Mouse (Mus musculus) adrenal gland, postnatal 36 days (tissue): ENCODE data around the gene Alpk1. TPM values are rescaled to one million over a fixed set of nuclear protein-coding genes. Genes with fewer than 3 reads are reported as not detected.

ENCODE experiments used
- DNase-seq, 2 experiments: peaks; one replicate each; pipeline ENCODE4 v3.0.0; 2021; ENCODE audit warnings: mixed read lengths in 1 of 2
- total RNA-seq, 2 experiments: library from RNA; stranded (reverse); gene quantifications; 2 replicates each; pipeline ENCODE4 v1.2.3; 2021

The Alpk1 gene
- total RNA-seq, 2 experiments from 2014 or later = 9.4 to 12.7 TPM

- DNase-seq = no peak
These were observed 150.1 kb downstream of the Alpk1 start for GRCm38 (mm10) chr3:127630190-127630589.

- no peak for DNase-seq
These were observed 151.8 kb downstream of the Alpk1 start for GRCm38 (mm10) chr3:127628311-127629184.

GRCm38 (mm10) chr3:127627956-127628310, 152.4 kb downstream of the Alpk1 start:
- no peak for DNase-seq

- DNase-seq = no peak
These were observed 153.0 kb downstream of the Alpk1 start for GRCm38 (mm10) chr3:127627151-127627955.

GRCm38 (mm10) chr3:127626524-127626923, 153.8 kb downstream of the Alpk1 start:
- DNase-seq = no peak

- peak; percentile 28 to 35 for DNase-seq
These were observed 154.5 kb downstream of the Alpk1 start for GRCm38 (mm10) chr3:127625701-127626399.

GRCm38 (mm10) chr3:127625296-127625695, 155.0 kb downstream of the Alpk1 start:
- DNase-seq = peak; percentile 79 to 86

Other genes with a start within 250 kb of the Alpk1 start
- gene Larp7, start 227.2 kb downstream of the Alpk1 start, total RNA-seq = 10 to 100 TPM; 21.8 to 23.7 TPM
- 1 to 10 TPM; 1.3 to 1.5 TPM for gene Zgrf1, start 227.0 kb downstream of the Alpk1 start, total RNA-seq
- not detected for gene Neurog2, start 147.4 kb downstream of the Alpk1 start, total RNA-seq
- gene Tifa, start 9.3 kb upstream of the Alpk1 start, total RNA-seq = 1 to 10 TPM; 4.4 to 4.9 TPM
- 10 to 100 TPM; 35.6 to 37.3 TPM for gene Ap1ar, start 57.0 kb upstream of the Alpk1 start, total RNA-seq
- 1 to 10 TPM; 5.1 to 5.6 TPM for gene Fam241a, start 115.8 kb upstream of the Alpk1 start, total RNA-seq